Mouse (Mus musculus) neural tube, embryonic 13.5 days (tissue): ENCODE measurements at regions not wholly inside any gene's neighbourhood (a gene's known extent, or its start where the extent isn't known, plus 50 kb on each side); places are given as distances from the start of the nearest gene placed in this dataset.

Source experiments
- ATAC-seq: fragments of 200-750 bp; cut with Nextera tagmentation; 2 replicates; pipeline ENCODE4 v1.8.0; 2017; ENCODE audit warnings: low read depth, mild to moderate bottlenecking, moderate TSS enrichment, moderate library complexity
- H3K27ac ChIP-seq: fragments of 300-500 bp; sonication (generic); replicated peaks from 2 replicates; pipeline ENCODE4 v1.5.1; 2015; ENCODE audit warnings: moderate library complexity, mild to moderate bottlenecking, inconsistent platforms
- H3K27me3 ChIP-seq: fragments of 300-500 bp; sonication (generic); 2 replicates; pipeline ENCODE4 v1.6.1; 2015; ENCODE audit warnings: mild to moderate bottlenecking, inconsistent platforms
- H3K36me3 ChIP-seq: fragments of 300-500 bp; sonication (generic); 2 replicates; pipeline ENCODE4 v1.6.1; 2015; ENCODE audit warnings: mild to moderate bottlenecking, inconsistent platforms
- H3K4me1 ChIP-seq: fragments of 300-500 bp; sonication (generic); replicated peaks from 2 replicates; pipeline ENCODE4 v1.6.1; 2015; ENCODE audit warnings: inconsistent platforms
- H3K4me2 ChIP-seq: fragments of 300-500 bp; sonication (generic); 2 replicates; pipeline ENCODE4 v1.6.1; 2015; ENCODE audit warnings: inconsistent platforms, mild to moderate bottlenecking, moderate library complexity
- H3K4me3 ChIP-seq: fragments of 300-500 bp; sonication (generic); 2 replicates; pipeline ENCODE4 v1.5.1; 2015; ENCODE audit warnings: mild to moderate bottlenecking, inconsistent platforms
- H3K9ac ChIP-seq: fragments of 300-500 bp; sonication (generic); 2 replicates; pipeline ENCODE4 v1.6.1; 2015; ENCODE audit warnings: moderate library complexity, mild to moderate bottlenecking, inconsistent platforms
- H3K9me3 ChIP-seq: fragments of 300-500 bp; sonication (generic); 2 replicates; pipeline ENCODE4 v1.6.1; 2016; ENCODE audit warnings: inconsistent platforms
- WGBS: fragments of 180-500 bp; shearing (Covaris S2); methylation state at CpG from one replicate; pipeline ENCODE4 v1.1.7; 2015; 5-methylcytosine and 5-hydroxymethylcytosine counted together

DNA sequence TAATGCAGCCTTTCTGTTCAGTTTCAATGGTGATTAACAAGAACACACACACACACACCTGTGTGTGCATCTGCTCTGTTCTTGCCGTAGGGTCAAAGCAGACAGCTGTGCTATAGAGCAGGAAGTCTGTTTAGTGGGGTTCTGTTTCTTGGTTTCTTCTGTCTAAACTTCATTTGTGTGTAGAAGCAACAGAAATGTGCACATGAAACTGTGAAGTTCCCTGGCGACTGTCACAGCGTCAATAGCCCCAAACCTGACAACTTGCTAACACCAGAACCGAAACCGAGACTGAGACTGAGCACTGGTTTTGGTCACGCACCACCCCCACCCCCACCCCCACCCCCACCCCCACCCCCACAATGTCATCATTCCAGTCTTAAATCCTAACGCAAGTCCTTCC lies 176.4 kb downstream of the Irs2 start:
- H3K9me3 ChIP-seq: no peaks in the 10 kb centered on the region
- no peak for ATAC-seq
- H3K27me3 ChIP-seq: peaks cover 4% of the 10 kb centered on the region
- 90% methylated on average over 7 of the region's 7 CpGs for WGBS
- 0 out of 2 replicates have a peak, but pooled peaks cover 3% of the 10 kb centered on the region for H3K4me1 ChIP-seq
- H3K4me2 ChIP-seq: no peak overlapping the region
- no peaks in the 10 kb centered on the region for H3K36me3 ChIP-seq
- H3K27ac ChIP-seq: no peak overlapping the region
- H3K4me3 ChIP-seq: no peak overlapping the region
- no peak overlapping the region for H3K9ac ChIP-seq

DNA sequence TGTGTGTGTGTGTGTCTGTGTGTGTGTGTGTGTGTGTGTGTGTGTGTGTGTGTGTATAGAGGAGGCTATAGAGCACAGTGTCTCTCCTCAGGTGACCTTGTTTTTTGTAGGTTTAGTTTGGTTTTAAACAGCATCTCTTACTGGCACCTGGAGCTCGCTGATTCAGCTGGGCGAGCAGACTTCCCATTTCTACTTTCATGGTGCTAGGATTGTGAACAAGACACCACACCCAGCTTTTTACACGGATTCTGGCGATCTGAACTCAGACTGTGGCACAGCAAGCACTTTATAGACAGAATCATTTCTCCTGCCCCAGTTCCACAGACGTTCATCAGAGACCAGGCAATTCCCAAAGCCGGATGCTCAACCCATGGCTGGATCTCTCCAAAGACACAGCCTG lies 177.0 kb downstream of the Irs2 start:
- Histone ChIP-seq H3K4me2 (no peak overlapping the region), H3K9me3 (no peaks in the 10 kb centered on the region), H3K4me3 (no peak overlapping the region), H3K4me1 (0 out of 2 replicates have a peak, but pooled peaks cover 3% of the 10 kb centered on the region), H3K36me3 (no peaks in the 10 kb centered on the region), H3K27ac (no peak overlapping the region), H3K9ac (no peak overlapping the region), H3K27me3 (peaks cover 4% of the 10 kb centered on the region; the same call in 1 of the 2 replicates)
- ATAC-seq: no peak
- WGBS: 83% methylated on average over 6 of the region's 6 CpGs

DNA sequence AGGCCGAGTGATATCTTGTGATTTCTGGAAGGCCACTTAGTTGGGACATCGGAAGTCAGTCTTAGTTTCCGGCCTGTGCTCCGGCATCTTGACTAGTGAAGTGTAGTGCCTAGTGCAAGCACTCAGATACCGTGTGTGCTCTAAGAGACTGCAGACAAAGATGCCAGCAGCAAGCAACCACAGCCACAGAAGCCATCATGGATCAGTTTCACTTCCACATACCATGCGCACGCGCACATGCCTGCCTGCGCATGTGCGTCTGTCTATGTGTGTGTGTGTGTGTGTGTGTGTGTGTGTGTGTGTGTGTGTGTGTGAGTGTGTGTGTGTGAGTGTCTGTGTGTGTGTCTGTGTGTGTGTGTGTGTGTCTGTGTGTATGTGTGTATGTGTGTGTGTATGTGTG lies 177.4 kb downstream of the Irs2 start:
- 88% methylated on average over 10 of the region's 10 CpGs for WGBS
- H3K27me3 ChIP-seq: peaks cover 4% of the 10 kb centered on the region; the same call in 1 of the 2 replicates
- H3K4me2 ChIP-seq: no peak overlapping the region
- H3K4me3 ChIP-seq: no peak overlapping the region
- H3K27ac ChIP-seq: no peak overlapping the region
- H3K4me1 ChIP-seq: 0 out of 2 replicates have a peak, but pooled peaks cover 3% of the 10 kb centered on the region
- no peak overlapping the region for H3K9ac ChIP-seq
- no peak for ATAC-seq
- no peaks in the 10 kb centered on the region for H3K36me3 ChIP-seq
- no peaks in the 10 kb centered on the region for H3K9me3 ChIP-seq

DNA sequence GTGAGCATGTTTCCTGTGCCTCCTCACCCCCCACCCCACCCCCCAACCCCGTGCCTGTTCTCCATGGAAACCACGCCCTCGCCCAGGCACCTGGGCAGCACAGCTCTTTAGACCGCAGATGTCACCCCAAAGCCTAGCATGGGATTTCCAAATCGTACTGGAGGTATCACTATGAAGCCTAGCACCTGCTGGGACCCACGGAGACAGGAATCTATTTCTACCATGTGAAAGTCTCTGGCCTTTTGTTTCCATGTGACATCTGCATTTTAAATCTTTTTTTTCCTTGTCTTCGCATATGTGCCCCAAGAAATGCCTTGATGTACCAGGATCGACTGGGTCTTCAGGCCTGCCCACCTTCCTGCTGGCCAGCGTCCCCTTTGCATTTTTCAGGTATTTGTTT lies 179.7 kb downstream of the Irs2 start:
- Histone ChIP-seq H3K27me3 (peaks cover 4% of the 10 kb centered on the region; the same call in 1 of the 2 replicates), H3K4me2 (no peak overlapping the region), H3K4me1 (no peaks in the 10 kb centered on the region), H3K9ac (no peak overlapping the region), H3K36me3 (no peaks in the 10 kb centered on the region), H3K4me3 (no peak overlapping the region), H3K9me3 (no peaks in the 10 kb centered on the region), H3K27ac (no peak overlapping the region)
- 43% methylated on average over 9 of the region's 9 CpGs for WGBS
- ATAC-seq: no peak

DNA sequence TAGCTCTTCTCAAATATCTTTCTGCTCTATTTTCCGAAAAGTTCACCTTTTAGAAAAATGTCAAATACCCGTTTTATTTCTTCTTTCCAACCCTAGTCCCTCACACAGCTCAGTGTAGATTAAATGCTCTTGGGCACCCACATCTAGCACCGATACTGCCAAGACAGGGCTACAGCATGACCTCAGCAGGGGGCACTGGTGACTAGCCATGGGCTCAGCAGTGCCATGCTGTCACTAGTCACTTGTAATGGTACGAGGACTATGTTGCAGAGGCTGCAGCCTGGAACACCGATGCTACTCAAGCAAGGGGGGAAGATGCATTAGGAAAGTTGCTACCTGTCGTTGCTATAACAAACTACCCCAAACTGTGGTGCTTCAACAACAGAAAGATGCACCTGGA lies 180.7 kb downstream of the Irs2 start:
- no peak overlapping the region for H3K4me3 ChIP-seq
- no peaks in the 10 kb centered on the region for H3K4me1 ChIP-seq
- H3K27me3 ChIP-seq: peaks cover 4% of the 10 kb centered on the region; the same call in 1 of the 2 replicates
- no peak overlapping the region for H3K27ac ChIP-seq
- no peaks in the 10 kb centered on the region for H3K9me3 ChIP-seq
- 85% methylated on average over 6 of the region's 6 CpGs for WGBS
- H3K4me2 ChIP-seq: no peak overlapping the region
- no peak for ATAC-seq
- no peaks in the 10 kb centered on the region for H3K36me3 ChIP-seq
- H3K9ac ChIP-seq: no peak overlapping the region

DNA sequence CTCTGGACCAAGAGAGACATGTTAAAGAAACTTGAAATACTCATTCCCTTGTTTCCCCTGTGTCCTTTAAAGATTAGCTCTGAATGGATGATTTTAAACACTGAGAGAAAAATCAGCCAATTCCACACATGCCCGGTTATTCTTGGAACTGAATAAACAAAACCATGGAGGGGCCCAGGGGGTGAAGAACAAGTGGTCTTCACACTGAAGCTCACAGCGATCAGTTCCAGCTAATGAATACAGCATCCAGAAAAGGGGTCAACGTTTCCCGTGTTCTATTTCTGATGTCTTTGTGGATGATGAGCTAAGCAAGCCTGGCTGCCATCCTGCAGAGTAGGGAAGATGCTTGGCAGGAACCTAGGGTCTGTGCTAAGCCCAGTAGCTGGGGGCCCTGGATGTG lies 182.3 kb downstream of the Irs2 start:
- WGBS: 57% methylated on average over 4 of the region's 4 CpGs
- H3K9ac ChIP-seq: no peak overlapping the region
- no peaks in the 10 kb centered on the region for H3K4me1 ChIP-seq
- H3K4me2 ChIP-seq: no peak overlapping the region
- H3K9me3 ChIP-seq: no peaks in the 10 kb centered on the region
- H3K36me3 ChIP-seq: no peaks in the 10 kb centered on the region
- no peak overlapping the region for H3K4me3 ChIP-seq
- H3K27me3 ChIP-seq: peaks cover 4% of the 10 kb centered on the region; the same call in 1 of the 2 replicates
- ATAC-seq: no peak
- no peak overlapping the region for H3K27ac ChIP-seq

DNA sequence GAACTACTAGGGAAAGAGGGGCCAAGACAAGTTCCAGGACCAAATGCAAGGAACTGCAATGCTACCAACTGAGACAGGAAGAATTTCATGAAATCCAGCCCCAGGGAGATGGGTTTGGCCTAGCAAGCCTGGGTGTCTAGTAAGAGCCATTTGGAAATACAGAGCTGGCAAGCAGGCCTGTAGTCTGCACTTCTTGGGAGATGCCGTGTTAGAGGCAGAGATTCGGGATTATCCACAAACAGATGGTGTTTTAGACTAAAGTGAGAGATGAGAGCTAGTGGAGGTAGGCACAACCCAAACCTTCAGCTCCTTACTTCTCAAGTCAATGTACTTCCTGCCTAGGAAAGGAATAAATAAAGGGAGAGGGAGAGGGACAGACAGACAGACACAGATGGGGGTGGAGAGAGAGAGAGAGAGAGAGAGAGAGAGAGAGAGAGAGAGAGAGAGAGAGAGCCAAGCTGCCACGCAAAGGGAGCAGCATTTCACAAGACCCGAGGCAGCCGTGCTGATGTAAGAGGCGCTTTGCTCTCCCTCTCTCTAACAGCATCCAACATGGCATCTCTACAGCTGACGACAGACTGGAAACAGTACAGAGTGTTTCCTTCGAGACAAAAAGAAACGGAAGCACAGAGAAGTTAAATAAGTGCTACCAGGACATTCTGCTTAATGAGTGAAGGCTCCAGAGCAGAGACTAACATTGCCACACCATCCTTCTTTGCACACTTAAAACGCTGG lies 182.9 kb downstream of the Irs2 start:
- Histone ChIP-seq H3K27me3 (peaks cover 4% of the 10 kb centered on the region; the same call in 1 of the 2 replicates), H3K9ac (no peak overlapping the region), H3K4me3 (no peak overlapping the region), H3K27ac (no peak overlapping the region), H3K4me2 (no peak overlapping the region), H3K36me3 (no peaks in the 10 kb centered on the region), H3K9me3 (no peaks in the 10 kb centered on the region), H3K4me1 (no peaks in the 10 kb centered on the region)
- no peak for ATAC-seq
- 84% methylated on average over 10 of the region's 10 CpGs for WGBS

DNA sequence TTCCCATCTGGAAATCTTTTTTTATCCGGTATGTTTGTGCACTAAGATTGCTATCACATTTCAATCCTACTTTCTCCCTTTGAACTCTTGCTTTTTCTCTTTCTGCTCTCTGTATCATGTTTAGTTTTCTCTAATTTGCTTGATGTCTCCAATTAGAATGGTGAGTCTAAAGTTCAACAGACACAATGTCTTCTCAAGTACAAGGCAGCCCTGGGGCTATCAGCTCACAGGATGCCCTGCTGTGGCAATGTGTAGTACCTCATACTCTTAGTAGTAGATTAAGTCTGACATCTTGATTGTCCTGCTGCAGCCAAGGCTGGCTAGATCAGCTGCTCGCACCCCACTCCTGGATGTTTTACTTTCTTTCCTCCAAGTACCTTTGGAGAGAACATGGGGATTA lies 186.4 kb downstream of the Irs2 start:
- Histone ChIP-seq H3K27ac (no peak overlapping the region), H3K4me2 (no peak overlapping the region), H3K27me3 (no peaks in the 10 kb centered on the region), H3K36me3 (no peaks in the 10 kb centered on the region), H3K4me3 (no peak overlapping the region), H3K9ac (no peak overlapping the region), H3K9me3 (no peaks in the 10 kb centered on the region), H3K4me1 (no peaks in the 10 kb centered on the region)
- no peak for ATAC-seq
- WGBS: 86% methylated on average over 2 of the region's 2 CpGs

DNA sequence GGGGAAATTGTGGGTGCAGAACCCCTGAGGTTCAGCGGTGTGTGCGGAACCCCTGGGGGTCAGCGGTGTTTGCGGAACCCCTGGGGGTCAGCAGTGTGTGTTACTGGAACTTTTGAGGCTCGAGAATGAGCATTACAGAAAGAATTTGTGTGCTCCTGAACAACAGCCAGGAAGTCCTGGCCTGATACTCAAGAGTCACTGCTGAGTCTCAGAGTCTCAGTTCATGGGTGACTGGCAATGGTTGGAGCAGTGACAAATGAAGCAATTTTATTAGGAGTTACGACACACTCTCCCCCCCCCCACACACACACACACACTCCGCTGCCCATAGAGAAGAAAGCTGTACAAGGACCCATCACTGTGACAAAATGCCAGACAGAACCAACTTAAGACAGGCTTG lies 193.8 kb downstream of the Irs2 start:
- H3K4me1 ChIP-seq: peaks cover 25% of the 10 kb centered on the region
- no peak overlapping the region for H3K9ac ChIP-seq
- no peaks in the 10 kb centered on the region for H3K9me3 ChIP-seq
- H3K27ac ChIP-seq: no peak overlapping the region
- 81% methylated on average over 7 of the region's 7 CpGs for WGBS
- H3K4me2 ChIP-seq: no peak overlapping the region
- H3K27me3 ChIP-seq: no peaks in the 10 kb centered on the region; the same call in 1 of the 2 replicates
- H3K4me3 ChIP-seq: no peak overlapping the region
- H3K36me3 ChIP-seq: no peaks in the 10 kb centered on the region
- no peak for ATAC-seq

DNA sequence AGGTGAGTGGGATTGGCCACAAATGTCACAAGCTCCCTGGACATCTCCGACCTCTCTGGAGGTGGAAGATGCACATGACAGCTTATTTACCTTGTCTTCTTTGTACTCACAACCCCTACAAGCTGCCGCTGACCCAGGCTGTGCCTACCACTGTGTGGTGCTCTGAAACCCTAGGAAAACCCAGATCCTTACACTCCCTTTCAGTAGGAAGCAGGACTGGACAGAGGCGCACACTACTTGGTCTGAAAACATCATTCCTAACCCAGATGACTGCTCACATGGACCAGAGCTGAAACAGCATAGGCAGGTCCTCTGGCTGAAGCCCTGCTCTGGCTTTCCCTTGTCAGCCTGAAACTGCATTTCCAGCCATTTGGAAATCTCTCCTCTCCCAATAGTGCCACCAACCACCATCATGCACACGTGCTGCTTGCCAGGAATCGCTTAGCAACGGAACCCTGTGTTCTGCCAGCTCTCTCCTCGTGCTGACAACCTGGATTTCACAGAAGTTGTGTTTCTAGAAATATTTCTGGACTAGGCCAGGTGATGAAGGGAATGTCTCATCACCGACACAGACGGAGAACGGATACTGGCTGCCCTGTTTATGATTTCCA lies 196.1 kb downstream of the Irs2 start:
- Histone ChIP-seq H3K27me3 (no peaks in the 10 kb centered on the region; the same call in 1 of the 2 replicates), H3K4me3 (no peak overlapping the region), H3K36me3 (no peaks in the 10 kb centered on the region), H3K27ac (no peak overlapping the region), H3K9me3 (no peaks in the 10 kb centered on the region), H3K4me2 (no peak overlapping the region), H3K4me1 (peaks cover 25% of the 10 kb centered on the region), H3K9ac (no peak overlapping the region)
- WGBS: 60% methylated on average over 10 of the region's 10 CpGs
- ATAC-seq: 0 out of 2 replicates have a peak, but pooled peaks have one; percentile 57

DNA sequence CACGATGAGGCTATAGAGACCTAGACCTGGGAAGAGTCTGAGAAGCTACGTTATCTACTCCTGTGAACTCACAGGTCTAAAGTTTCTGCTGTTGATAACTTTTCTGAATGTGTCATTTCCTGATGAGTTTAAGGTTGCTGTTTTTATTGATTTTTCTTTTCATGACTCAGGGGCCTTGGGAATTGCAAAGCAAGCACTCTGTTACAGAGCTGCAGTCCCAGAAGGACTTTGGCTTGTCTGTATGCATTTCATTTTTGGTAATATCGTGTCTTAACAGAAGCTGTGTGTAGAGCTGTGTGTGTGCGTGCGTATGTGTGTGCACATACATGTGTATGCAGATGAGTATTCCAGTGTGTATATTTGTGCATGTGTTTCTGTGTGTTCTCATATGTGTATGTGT lies 201.2 kb downstream of the Irs2 start:
- peaks cover 3% of the 10 kb centered on the region; the same call in 1 of the 2 replicates for H3K27me3 ChIP-seq
- H3K4me3 ChIP-seq: no peak overlapping the region
- H3K27ac ChIP-seq: no peak overlapping the region
- 94% methylated on average over 5 of the region's 5 CpGs for WGBS
- peaks cover 28% of the 10 kb centered on the region for H3K4me1 ChIP-seq
- no peak for ATAC-seq
- no peaks in the 10 kb centered on the region for H3K9me3 ChIP-seq
- no peak overlapping the region for H3K9ac ChIP-seq
- H3K4me2 ChIP-seq: no peak overlapping the region
- no peaks in the 10 kb centered on the region for H3K36me3 ChIP-seq

DNA sequence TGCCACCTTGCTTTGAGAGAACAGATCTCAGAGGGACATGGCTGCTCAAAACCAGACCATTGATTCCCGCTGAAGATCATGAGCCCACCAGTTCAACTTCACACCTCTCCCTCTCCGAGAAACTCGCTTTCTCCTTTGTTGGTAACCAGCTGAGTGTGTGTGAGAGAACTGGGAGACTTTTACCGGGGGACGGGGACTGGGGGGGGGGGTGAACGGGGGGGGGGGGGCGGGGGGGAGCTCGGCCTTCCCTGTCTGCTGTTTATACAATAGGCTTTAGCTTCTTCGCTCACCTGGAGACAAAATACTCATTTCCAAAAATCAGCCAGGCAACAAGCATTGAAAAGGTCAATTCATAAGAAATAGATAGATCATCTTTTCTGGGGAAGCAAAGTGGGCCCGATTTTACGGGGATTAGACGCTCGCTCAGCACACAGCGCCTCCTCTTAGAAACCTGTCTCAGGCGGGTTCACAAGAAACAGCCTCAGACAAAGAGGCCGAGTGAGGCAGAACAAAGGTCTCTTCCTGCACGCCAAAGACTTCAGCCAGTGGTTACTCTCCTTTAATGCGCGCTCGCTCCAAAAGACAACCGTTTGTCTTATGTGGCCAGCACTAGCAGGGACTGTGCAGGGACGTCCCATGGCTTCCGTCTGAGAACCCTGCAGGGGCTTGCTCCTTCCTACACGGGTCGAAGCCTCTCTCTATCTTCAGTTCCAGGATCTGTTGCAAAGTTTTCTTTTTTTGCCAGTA lies 202.7 kb downstream of the Irs2 start:
- no peak; the same call in 1 of the 2 replicates for ATAC-seq
- 3% methylated on average over 24 of the region's 25 CpGs for WGBS
- Histone ChIP-seq H3K4me2 (peak overlapping the region; percentile 44), H3K27me3 (peaks cover 3% of the 10 kb centered on the region; the same call in 1 of the 2 replicates), H3K36me3 (no peaks in the 10 kb centered on the region), H3K4me3 (no peak overlapping the region), H3K27ac (no peak overlapping the region; the same call in 1 of the 2 replicates), H3K4me1 (peaks cover 14% of the 10 kb centered on the region), H3K9me3 (no peaks in the 10 kb centered on the region), H3K9ac (peak overlapping the region; percentile 49)
